Mouse (Mus musculus) embryonic fibroblast, embryonic 13.5 days (primary cell): ENCODE measurements around the gene Ddn.

ENCODE experiments used
- CTCF ChIP-seq: IDR thresholded peaks from 2 replicates; pipeline ENCODE4 v1.5.1; 2011; ENCODE audit warnings: mild to moderate bottlenecking, control low read depth, low read length, moderate library complexity, borderline replicate concordance; ENCODE audit not compliant: insufficient read depth
- POLR2A ChIP-seq: IDR thresholded peaks from 2 replicates; pipeline ENCODE4 v1.6.1; 2011; ENCODE audit warnings: low read depth, mild to moderate bottlenecking, control low read depth, low read length, moderate library complexity

GRCm38 (mm10) chr15:98790761-98791160 lies 18.5 kb downstream of the Ddn start:
- TF ChIP-seq POLR2A = no peak
- TF ChIP-seq CTCF = no peak
